Mouse (Mus musculus): Measurements from ENCODE around the gene Psma5. TPM values are rescaled to one million over a fixed set of nuclear protein-coding genes. Genes with fewer than 3 reads are reported as not detected.

Gene Psma5
- polyA plus RNA-seq (2014; fragmentation: Nextera tagmentation; extraction: Ambion mirVana) = 277 and 297 TPM in 2 replicates

GRCm38 (mm10) chr3:108256719-108257637 is at the start of gene Psma5:
Gene Psma5, plus strand, starts transcription at chr3:108256926.
- peak within 1 kb of the TSS; percentile 87 for H3K4me2 ChIP-seq (ENCODE audit: low read depth, low read length, severe bottlenecking)
- no peak within 1 kb of the TSS for H3K27ac ChIP-seq (ENCODE audit: low read depth, low read length)
- DNase-seq (ENCODE audit: low spot score) = peak; percentile 97
- peak; percentile 100 for ATAC-seq (replicated peaks; ENCODE audit: low FRiP score)
- no peaks in the 10 kb centered on the region; the same call in 1 of the 2 replicates for H3K36me3 ChIP-seq (ENCODE audit: control insufficient read depth, insufficient read depth, low read length)
- WGBS = under 1% methylated on average over 79 of the region's 79 CpGs
- H3K9me3 ChIP-seq (ENCODE audit: control insufficient read depth, low read length) = no peaks in the 10 kb centered on the region
- H3K9ac ChIP-seq (ENCODE audit: low read length) = peak within 1 kb of the TSS; percentile 87
- H3K27me3 ChIP-seq (ENCODE audit: control insufficient read depth, insufficient read depth, low read length) = no peaks in the 10 kb centered on the region
- peaks cover 4% of the 10 kb centered on the region; the same call in 1 of the 2 replicates for H3K4me1 ChIP-seq (replicated peaks; ENCODE audit: control insufficient read depth, insufficient read depth, low read length)
- H3K4me3 ChIP-seq (ENCODE audit: low read depth, low read length) = peak within 1 kb of the TSS; percentile 99

- peak overlapping the region; percentile 62 for H3K4me3 ChIP-seq (ENCODE audit: low read depth, low read length)
- DNase-seq (ENCODE audit: low spot score) (peak; percentile 47), ATAC-seq (replicated peaks; ENCODE audit: low FRiP score) (no peak)
- H3K27ac ChIP-seq (ENCODE audit: low read depth, low read length) = no peak overlapping the region
- H3K9ac ChIP-seq (ENCODE audit: low read length) = peak overlapping the region; percentile 89
- peaks cover 2% of the 10 kb centered on the region; the same call in 1 of the 2 replicates for H3K36me3 ChIP-seq (ENCODE audit: control insufficient read depth, insufficient read depth, low read length)
- peaks cover 9% of the 10 kb centered on the region; the same call in 1 of the 2 replicates for H3K4me1 ChIP-seq (replicated peaks; ENCODE audit: control insufficient read depth, insufficient read depth, low read length)
- H3K9me3 ChIP-seq (ENCODE audit: control insufficient read depth, low read length) = no peaks in the 10 kb centered on the region
- H3K4me2 ChIP-seq (ENCODE audit: low read depth, low read length, severe bottlenecking) = peak overlapping the region; percentile 63
- H3K27me3 ChIP-seq (ENCODE audit: control insufficient read depth, insufficient read depth, low read length) = no peaks in the 10 kb centered on the region
- 54% methylated on average over 3 of the region's 3 CpGs for WGBS
These were observed 47.7 kb upstream of the Psma5 start for GRCm38 (mm10) chr3:108209001-108209400.

DNA sequence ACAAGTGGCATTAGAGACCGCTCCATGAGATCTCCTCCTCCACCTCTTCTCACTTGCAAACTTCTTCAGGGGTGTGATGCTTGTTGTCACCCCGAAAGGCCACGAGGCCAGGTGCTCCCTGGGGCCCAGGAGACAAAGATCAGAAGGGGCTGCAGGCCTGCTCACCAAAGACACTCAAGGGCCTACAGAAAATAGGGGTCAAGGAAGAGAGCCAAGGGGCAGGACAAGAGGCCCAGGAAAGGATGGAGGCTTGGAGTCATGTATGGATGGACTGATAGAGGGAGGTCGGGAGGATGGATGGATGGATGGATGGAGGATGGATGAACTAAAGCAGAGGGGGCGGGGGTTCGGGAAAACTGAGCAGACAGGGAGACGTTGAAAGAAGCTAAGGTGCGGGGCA is 47.2 kb upstream of the Psma5 start:
- ATAC-seq (replicated peaks; ENCODE audit: low FRiP score) (peak; percentile 3), DNase-seq (ENCODE audit: low spot score) (no peak)
- Histone ChIP-seq H3K27ac (ENCODE audit: low read depth, low read length) (peak overlapping the region; percentile 89), H3K4me3 (ENCODE audit: low read depth, low read length) (peak overlapping the region; percentile 62), H3K9ac (ENCODE audit: low read length) (peak overlapping the region; percentile 89), H3K36me3 (ENCODE audit: control insufficient read depth, insufficient read depth, low read length) (peaks cover 2% of the 10 kb centered on the region; the same call in 1 of the 2 replicates), H3K9me3 (ENCODE audit: control insufficient read depth, low read length) (no peaks in the 10 kb centered on the region), H3K27me3 (ENCODE audit: control insufficient read depth, insufficient read depth, low read length) (no peaks in the 10 kb centered on the region), H3K4me2 (ENCODE audit: low read depth, low read length, severe bottlenecking) (peak overlapping the region; percentile 63), H3K4me1 (replicated peaks; ENCODE audit: control insufficient read depth, insufficient read depth, low read length) (peaks cover 9% of the 10 kb centered on the region; the same call in 1 of the 2 replicates)
- 10% methylated on average over 8 of the region's 8 CpGs for WGBS

- Histone ChIP-seq H3K27me3 (ENCODE audit: control insufficient read depth, insufficient read depth, low read length) (no peaks in the 10 kb centered on the region), H3K27ac (ENCODE audit: low read depth, low read length) (peak overlapping the region; percentile 89), H3K9me3 (ENCODE audit: control insufficient read depth, low read length) (no peaks in the 10 kb centered on the region), H3K4me2 (ENCODE audit: low read depth, low read length, severe bottlenecking) (peak overlapping the region; percentile 63), H3K9ac (ENCODE audit: low read length) (peak overlapping the region; percentile 89), H3K36me3 (ENCODE audit: control insufficient read depth, insufficient read depth, low read length) (peaks cover 2% of the 10 kb centered on the region; the same call in 1 of the 2 replicates), H3K4me1 (replicated peaks; ENCODE audit: control insufficient read depth, insufficient read depth, low read length) (peaks cover 9% of the 10 kb centered on the region; the same call in 1 of the 2 replicates), H3K4me3 (ENCODE audit: low read depth, low read length) (peak overlapping the region; percentile 62)
- under 1% methylated on average over 72 of the region's 72 CpGs for WGBS
- ATAC-seq (replicated peaks; ENCODE audit: low FRiP score) (peak; percentile 95), DNase-seq (ENCODE audit: low spot score) (peak; percentile 98)
These were observed 46.6 kb upstream of the Psma5 start for GRCm38 (mm10) chr3:108209946-108210770.

- Histone ChIP-seq H3K9me3 (ENCODE audit: control insufficient read depth, low read length) (no peaks in the 10 kb centered on the region), H3K27me3 (ENCODE audit: control insufficient read depth, insufficient read depth, low read length) (no peaks in the 10 kb centered on the region), H3K36me3 (ENCODE audit: control insufficient read depth, insufficient read depth, low read length) (no peaks in the 10 kb centered on the region; the same call in 1 of the 2 replicates), H3K4me2 (ENCODE audit: low read depth, low read length, severe bottlenecking) (peak within 1 kb of the TSS; percentile 63), H3K27ac (ENCODE audit: low read depth, low read length) (peak within 1 kb of the TSS; percentile 89), H3K9ac (ENCODE audit: low read length) (peak within 1 kb of the TSS; percentile 89), H3K4me3 (ENCODE audit: low read depth, low read length) (peak within 1 kb of the TSS; percentile 62), H3K4me1 (replicated peaks; ENCODE audit: control insufficient read depth, insufficient read depth, low read length) (peaks cover 9% of the 10 kb centered on the region; the same call in 1 of the 2 replicates)
- WGBS = under 1% methylated on average over 14 of the region's 14 CpGs
- DNase-seq (ENCODE audit: low spot score) (peak; percentile 87), ATAC-seq (replicated peaks; ENCODE audit: low FRiP score) (peak; percentile 88)
These were observed 46.0 kb upstream of the Psma5 start, which contains the start of gene Atxn7l2 for GRCm38 (mm10) chr3:108210771-108211139. Gene Atxn7l2, minus strand, starts transcription at chr3:108210934.

DNA sequence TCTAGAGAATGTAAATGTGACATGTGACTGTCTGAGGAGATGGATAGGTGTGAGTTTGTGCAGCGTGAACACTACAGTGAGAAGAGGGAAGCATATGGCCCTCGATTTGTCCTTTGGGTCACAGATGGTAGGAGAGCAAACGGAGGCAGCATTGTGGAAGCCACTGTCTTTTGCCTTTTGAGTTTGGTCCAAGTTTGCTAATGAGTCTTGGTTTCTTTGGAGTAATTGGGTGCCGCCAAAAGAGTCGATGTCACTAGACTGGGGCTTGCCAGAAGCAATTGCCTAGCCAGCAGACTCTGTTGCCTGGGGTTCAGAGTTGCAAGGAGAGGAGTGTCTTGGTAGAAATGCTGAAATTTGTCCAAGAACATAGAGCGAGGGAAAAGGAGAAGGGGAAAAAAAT is 44.9 kb upstream of the Psma5 start:
- no peaks in the 10 kb centered on the region for H3K27me3 ChIP-seq (ENCODE audit: control insufficient read depth, insufficient read depth, low read length)
- ATAC-seq (replicated peaks; ENCODE audit: low FRiP score) = no peak
- H3K9me3 ChIP-seq (ENCODE audit: control insufficient read depth, low read length) = no peaks in the 10 kb centered on the region
- no peak overlapping the region for H3K9ac ChIP-seq (ENCODE audit: low read length)
- H3K4me3 ChIP-seq (ENCODE audit: low read depth, low read length) = no peak overlapping the region
- H3K4me1 ChIP-seq (replicated peaks; ENCODE audit: control insufficient read depth, insufficient read depth, low read length) = peaks cover 9% of the 10 kb centered on the region; the same call in 1 of the 2 replicates
- no peak overlapping the region for H3K27ac ChIP-seq (ENCODE audit: low read depth, low read length)
- DNase-seq (ENCODE audit: low spot score) = peak; percentile 43
- no peaks in the 10 kb centered on the region; the same call in 1 of the 2 replicates for H3K36me3 ChIP-seq (ENCODE audit: control insufficient read depth, insufficient read depth, low read length)
- WGBS = 83% methylated on average over 6 of the region's 6 CpGs
- H3K4me2 ChIP-seq (ENCODE audit: low read depth, low read length, severe bottlenecking) = no peak overlapping the region

- Histone ChIP-seq H3K4me1 (replicated peaks; ENCODE audit: control insufficient read depth, insufficient read depth, low read length) (peaks cover 9% of the 10 kb centered on the region; the same call in 1 of the 2 replicates), H3K9ac (ENCODE audit: low read length) (no peak overlapping the region), H3K27ac (ENCODE audit: low read depth, low read length) (no peak overlapping the region), H3K4me2 (ENCODE audit: low read depth, low read length, severe bottlenecking) (no peak overlapping the region), H3K9me3 (ENCODE audit: control insufficient read depth, low read length) (no peaks in the 10 kb centered on the region), H3K27me3 (ENCODE audit: control insufficient read depth, insufficient read depth, low read length) (no peaks in the 10 kb centered on the region), H3K4me3 (ENCODE audit: low read depth, low read length) (no peak overlapping the region), H3K36me3 (ENCODE audit: control insufficient read depth, insufficient read depth, low read length) (no peaks in the 10 kb centered on the region)
- ATAC-seq (replicated peaks; ENCODE audit: low FRiP score) (no peak), DNase-seq (ENCODE audit: low spot score) (peak; percentile 49)
- WGBS = 83% methylated on average over 8 of the region's 8 CpGs
These were observed 44.3 kb upstream of the Psma5 start for GRCm38 (mm10) chr3:108212406-108212805.

- H3K27me3 ChIP-seq (ENCODE audit: control insufficient read depth, insufficient read depth, low read length) = no peaks in the 10 kb centered on the region
- no peak overlapping the region for H3K4me3 ChIP-seq (ENCODE audit: low read depth, low read length)
- 0 out of 2 replicates have a peak, but pooled peaks cover 2% of the 10 kb centered on the region for H3K4me1 ChIP-seq (replicated peaks; ENCODE audit: control insufficient read depth, insufficient read depth, low read length)
- 25% methylated on average over 5 of the region's 5 CpGs for WGBS
- no peak overlapping the region for H3K4me2 ChIP-seq (ENCODE audit: low read depth, low read length, severe bottlenecking)
- DNase-seq (ENCODE audit: low spot score) (no peak), ATAC-seq (replicated peaks; ENCODE audit: low FRiP score) (no peak)
- H3K9me3 ChIP-seq (ENCODE audit: control insufficient read depth, low read length) = no peaks in the 10 kb centered on the region
- H3K9ac ChIP-seq (ENCODE audit: low read length) = no peak overlapping the region
- H3K36me3 ChIP-seq (ENCODE audit: control insufficient read depth, insufficient read depth, low read length) = no peaks in the 10 kb centered on the region
- H3K27ac ChIP-seq (ENCODE audit: low read depth, low read length) = no peak overlapping the region
These were observed 42.0 kb upstream of the Psma5 start for GRCm38 (mm10) chr3:108214734-108215133.

Measured in forebrain, embryonic 11.5 days (tissue).